8 mouse cellular contexts compared by ENCODE assay signal in genomic region chr4:40851031-40851762, GRCm38 (mm10). TPM values are rescaled to one million over a fixed set of nuclear protein-coding genes. Genes with fewer than 3 reads are reported as not detected.
DNase-seq lines count a peak whose midpoint lies in the region; ATAC-seq and TF ChIP-seq lines count a peak whose summit lies in the region.

No protein-coding gene starts in this region.

- H3K4me3 ChIP-seq in lung, embryonic 15.5 days: peak overlapping the region; percentile 82
- no peak overlapping the region for H3K4me3 ChIP-seq in forebrain, embryonic 16.5 days (replicated peaks; ENCODE audit: low read length)
- peak overlapping the region; percentile 92 to 96 for H3K4me3 ChIP-seq in liver, embryonic 14.5 days (ENCODE audit: insufficient read depth in 1 of 2, low read depth in 2 of 2, low read length in 2 of 2)
- peak overlapping the region; percentile 86 for H3K4me3 ChIP-seq in stomach, embryonic 15.5 days (replicated peaks)

- H3K27ac ChIP-seq in lung, embryonic 15.5 days: peak overlapping the region; percentile 94
- no peak overlapping the region for H3K27ac ChIP-seq in forebrain, embryonic 16.5 days (ENCODE audit: low read length)
- peak overlapping the region; percentile 97 for H3K27ac ChIP-seq in liver, embryonic 14.5 days
- peak overlapping the region; percentile 96 for H3K27ac ChIP-seq in stomach, embryonic 15.5 days

- no peaks in the 10 kb centered on the region for H3K9me3 ChIP-seq in lung, embryonic 15.5 days
- no peaks in the 10 kb centered on the region for H3K9me3 ChIP-seq in forebrain, embryonic 16.5 days (ENCODE audit: control insufficient read depth, low read length)
- H3K9me3 ChIP-seq in liver, embryonic 14.5 days (ENCODE audit: control insufficient read depth, low read length): no peaks in the 10 kb centered on the region
- H3K9me3 ChIP-seq in stomach, embryonic 15.5 days: no peaks in the 10 kb centered on the region

- no peak for ATAC-seq in lung, embryonic 15.5 days (ENCODE audit: borderline replicate concordance, extremely low read depth, low FRiP score, low TSS enrichment)
- no peak for ATAC-seq in forebrain, embryonic 16.5 days
- no peak for ATAC-seq in liver, embryonic 14.5 days (ENCODE audit: insufficient read depth)
- ATAC-seq in stomach, embryonic 15.5 days (ENCODE audit: insufficient read depth, low FRiP score, low read depth): no peak

- no peaks in the 10 kb centered on the region for H3K27me3 ChIP-seq in lung, embryonic 15.5 days
- H3K27me3 ChIP-seq in forebrain, embryonic 16.5 days (replicated peaks; ENCODE audit: control insufficient read depth, insufficient read depth, low read length): no peaks in the 10 kb centered on the region
- H3K27me3 ChIP-seq in liver, embryonic 14.5 days (ENCODE audit: control insufficient read depth, insufficient read depth, low read length): no peaks in the 10 kb centered on the region
- H3K27me3 ChIP-seq in stomach, embryonic 15.5 days (replicated peaks): no peaks in the 10 kb centered on the region

- H3K36me3 ChIP-seq in lung, embryonic 15.5 days: no peaks in the 10 kb centered on the region
- H3K36me3 ChIP-seq in forebrain, embryonic 16.5 days (ENCODE audit: control insufficient read depth, insufficient read depth): no peaks in the 10 kb centered on the region
- peaks cover 10% of the 10 kb centered on the region for H3K36me3 ChIP-seq in liver, embryonic 14.5 days (replicated peaks; ENCODE audit: control insufficient read depth, insufficient read depth, low read depth)
- H3K36me3 ChIP-seq in stomach, embryonic 15.5 days: no peaks in the 10 kb centered on the region

- H3K4me1 ChIP-seq in lung, embryonic 15.5 days: peaks cover 57% of the 10 kb centered on the region
- H3K4me1 ChIP-seq in forebrain, embryonic 16.5 days (replicated peaks; ENCODE audit: control insufficient read depth, insufficient read depth, low read length): peaks cover 35% of the 10 kb centered on the region
- peaks cover 59 to 61% of the 10 kb centered on the region in 2 experiments for H3K4me1 ChIP-seq in liver, embryonic 14.5 days (replicated peaks; ENCODE audit: control insufficient read depth in 2 of 2, insufficient read depth in 2 of 2, low read length in 1 of 2)
- H3K4me1 ChIP-seq in stomach, embryonic 15.5 days: peaks cover 39% of the 10 kb centered on the region

- TF ChIP-seq CTCF in liver, embryonic 14.5 days (IDR thresholded peaks at IDR 0.05; ENCODE audit: low read depth): no peak

- no peak for TF ChIP-seq EP300 in liver, embryonic 14.5 days (IDR thresholded peaks at IDR 0.05; ENCODE audit: low read depth)

- WGBS in lung, embryonic 15.5 days: 61% methylated on average over 6 of the region's 6 CpGs
- 78% methylated on average over 6 of the region's 6 CpGs for WGBS in forebrain, embryonic 16.5 days
- 16% methylated on average over 6 of the region's 6 CpGs for WGBS in liver, embryonic 14.5 days (ENCODE audit: insufficient replicate concordance)
- WGBS in stomach, embryonic 15.5 days: 59% methylated on average over 6 of the region's 6 CpGs

- DNase-seq in lung, postnatal 14 days: no peak
- no peak for DNase-seq in liver, embryonic 14.5 days (ENCODE audit: low read depth in 3 of 3, low spot score in 3 of 3)
- DNase-seq in adrenal gland, postnatal 36 days: no peak
- no peak for DNase-seq in thymus, postnatal 25 days
- DNase-seq in ovary, postnatal 14 days (ENCODE audit: low spot score): no peak

- peak overlapping the region; percentile 88 for H3K4me2 ChIP-seq in lung, embryonic 15.5 days
- H3K4me2 ChIP-seq in forebrain, embryonic 16.5 days (ENCODE audit: low read length): peak overlapping the region; percentile 83
- H3K4me2 ChIP-seq in liver, embryonic 14.5 days (ENCODE audit: low read depth): peak overlapping the region; percentile 82
- peak overlapping the region; percentile 87 for H3K4me2 ChIP-seq in stomach, embryonic 15.5 days

- H3K9ac ChIP-seq in lung, embryonic 15.5 days: peak overlapping the region; percentile 91
- no peak overlapping the region for H3K9ac ChIP-seq in forebrain, embryonic 16.5 days (replicated peaks; ENCODE audit: low read depth, low read length)
- peak overlapping the region; percentile 95 for H3K9ac ChIP-seq in liver, embryonic 14.5 days (replicated peaks)
- peak overlapping the region; percentile 35; the same call in 1 of the 2 replicates for H3K9ac ChIP-seq in stomach, embryonic 15.5 days

RNA-seq across cellular contexts. Expression of gene B4galt1, which starts 2.6 kb away (rescaled TPM):
- 70.0 and 74.5 TPM in 2 replicates for polyA plus RNA-seq in lung, embryonic 15.5 days (2015; fragmentation: Nextera tagmentation; extraction: Ambion mirVana)
- 6.9 and 7.7 TPM in 2 replicates for polyA plus RNA-seq in forebrain, embryonic 16.5 days (2015; fragmentation: Nextera tagmentation; extraction: Ambion mirVana)
- polyA plus RNA-seq in liver, embryonic 14.5 days (2012; rRNA removed): 13.3 and 14.3 TPM in 2 replicates
- polyA plus RNA-seq in liver, embryonic 14.5 days (2014; fragmentation: Nextera tagmentation; extraction: Ambion mirVana): 30.3 and 31.2 TPM in 2 replicates
- 47.2 and 47.8 TPM in 2 replicates for polyA plus RNA-seq in stomach, embryonic 15.5 days (2015; fragmentation: Nextera tagmentation; extraction: Ambion mirVana)
- total RNA-seq in adrenal gland, postnatal 36 days (2021): 10 to 100 TPM; 75.7 to 89.5 TPM
